Mouse (Mus musculus) A20 (cell line): ENCODE measurements around the gene Ubtd2.
"Not testable (repeated sequence)": the region's sequence is repeated elsewhere in the genome, so short reads cannot be mapped to it uniquely, and the experiment has no call there.

Experiments
- DNase-seq: peaks from one replicate; pipeline ENCODE4 v3.0.0-alpha.2; 2011; ENCODE audit warnings: low read depth, low spot score

The Ubtd2 gene

DNA sequence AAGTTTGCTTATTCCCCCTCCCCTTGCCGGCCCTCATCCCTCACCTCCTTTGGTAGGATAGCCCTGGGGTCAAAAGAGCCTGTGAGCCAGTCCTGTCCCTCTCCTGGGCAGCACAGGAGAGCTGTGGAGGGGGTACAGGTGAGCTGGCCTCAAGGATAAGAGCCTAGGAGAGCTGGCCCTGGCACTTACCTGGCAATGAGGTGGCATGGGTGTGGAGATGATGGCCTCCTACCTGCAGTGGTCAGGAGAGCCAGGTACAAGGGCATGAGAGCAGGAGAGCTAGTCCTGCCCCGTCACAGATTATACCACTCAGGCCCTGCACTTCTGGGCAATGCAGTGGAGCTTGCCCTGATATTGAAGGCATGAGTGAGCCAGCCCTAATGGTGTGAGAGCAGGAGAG, 9.1 kb downstream of the Ubtd2 start:
- no peak for DNase-seq

DNA sequence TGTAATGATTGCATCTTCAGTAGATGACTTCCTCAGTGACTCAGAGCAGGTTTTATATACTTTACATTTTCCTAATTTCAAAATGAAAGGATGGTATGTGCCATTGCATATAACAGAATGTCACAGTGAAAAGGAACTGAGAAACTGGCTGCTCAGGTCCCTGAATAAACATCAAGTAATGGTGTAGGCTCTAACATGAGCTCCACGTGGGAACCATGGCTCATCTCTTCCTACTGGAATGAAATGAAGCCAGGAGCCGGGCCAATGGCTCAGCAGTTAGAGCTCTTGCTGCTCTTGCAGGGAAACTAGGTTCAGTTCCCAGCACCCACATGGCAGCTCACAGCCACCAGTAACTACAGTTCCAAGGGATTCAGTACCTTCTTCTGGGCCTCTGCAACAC, 16.8 kb downstream of the Ubtd2 start:
- no peak for DNase-seq

DNA sequence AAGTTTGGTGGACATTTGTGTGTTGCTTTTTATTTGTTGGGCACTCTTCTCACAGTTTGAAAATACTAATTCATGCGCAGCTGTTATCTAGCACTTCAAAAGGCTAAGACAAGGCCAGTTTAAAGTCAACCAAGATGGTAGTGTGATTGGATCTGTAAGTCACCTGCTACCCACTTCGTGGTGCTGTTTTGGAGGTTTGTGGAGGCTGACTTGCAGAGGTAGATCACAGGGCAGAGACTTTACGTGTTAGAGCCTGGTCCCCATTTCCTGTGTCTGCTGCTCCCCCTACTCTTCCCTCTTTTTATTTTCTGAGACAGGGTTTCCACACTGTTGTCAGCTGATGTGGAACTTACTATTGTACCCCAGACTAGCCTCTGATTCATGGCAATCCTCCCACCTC, 19.6 kb downstream of the Ubtd2 start:
- no peak for DNase-seq

DNA sequence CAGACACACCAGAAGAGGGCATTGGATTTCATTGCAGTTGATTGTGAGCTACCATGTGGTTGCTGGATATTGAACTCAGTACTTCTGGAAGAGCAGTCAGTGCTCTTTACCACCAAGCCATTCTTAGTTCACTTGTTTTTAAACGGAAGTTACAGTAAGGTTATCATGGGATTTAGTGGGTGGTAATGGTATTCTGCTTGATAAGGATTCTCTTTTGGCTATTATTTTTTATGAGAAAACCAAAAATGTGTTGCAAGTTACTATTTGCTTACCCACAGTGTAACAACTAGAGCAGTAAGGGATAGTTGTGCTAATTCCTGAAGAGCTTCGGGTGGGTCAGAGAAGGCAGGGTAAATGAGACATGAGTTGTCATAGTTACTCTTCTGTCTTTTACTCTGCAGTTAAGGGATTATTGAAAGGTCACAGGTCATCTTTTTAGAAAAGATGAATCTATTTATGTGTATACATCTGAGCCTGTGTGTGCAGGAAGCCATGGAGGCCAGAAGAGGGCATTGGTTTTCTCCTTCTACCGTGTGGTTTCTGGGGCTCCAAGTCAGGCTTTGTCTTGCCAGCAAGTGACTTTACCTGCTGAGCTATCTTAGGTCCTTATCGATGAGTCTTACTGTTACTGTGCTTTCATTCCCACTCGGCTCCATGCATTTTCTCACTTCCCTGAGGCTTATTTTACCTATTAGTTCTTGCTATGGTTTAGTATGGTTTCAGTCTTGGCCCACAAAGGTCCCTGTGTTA, 20.5 kb downstream of the Ubtd2 start:
- peak; percentile 30 for DNase-seq

DNA sequence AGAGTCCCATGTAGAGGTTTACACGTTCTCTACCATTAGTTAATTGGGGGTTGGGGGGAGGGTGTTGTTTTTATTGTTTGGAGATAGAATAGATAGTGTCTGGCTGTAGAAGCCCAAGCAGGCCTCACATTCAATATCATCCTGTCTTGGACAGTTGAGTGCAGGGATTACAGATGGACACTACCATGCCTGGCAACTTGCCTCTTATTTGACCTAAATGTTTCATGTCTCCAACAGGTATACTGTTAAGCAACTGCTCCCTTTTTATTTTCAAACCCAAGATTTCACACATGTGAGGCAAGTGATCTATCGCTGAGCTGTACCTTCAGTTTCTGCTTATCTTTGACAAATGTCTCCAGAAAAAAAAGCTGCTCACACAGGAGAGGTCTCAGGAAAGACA, 26.4 kb downstream of the Ubtd2 start:
- no peak for DNase-seq

- DNase-seq: no peak
These were observed 30.1 kb downstream of the Ubtd2 start for GRCm38 (mm10) chr11:32485290-32485689.

DNA sequence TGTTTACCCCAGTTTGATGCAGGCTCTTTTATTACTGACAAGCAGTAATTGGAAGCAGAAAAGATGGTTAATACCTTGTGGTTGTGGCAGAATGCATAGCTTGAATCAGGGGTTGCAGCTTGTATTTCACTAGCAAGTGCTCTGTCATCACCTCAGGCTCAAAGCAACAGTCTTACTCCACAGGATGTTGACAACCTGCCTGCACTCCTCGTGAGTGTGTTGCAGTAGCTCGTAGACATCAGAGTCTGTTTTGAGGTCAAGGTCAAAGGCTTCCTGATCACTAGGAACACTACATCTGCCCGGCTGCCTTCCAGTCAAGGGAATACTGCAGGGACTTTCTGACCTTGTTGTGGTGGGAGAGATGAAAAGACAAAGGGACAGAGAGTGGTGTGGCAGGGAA, 31.5 kb downstream of the Ubtd2 start:
- no peak for DNase-seq

- DNase-seq: peak; percentile 46
These were observed 32.3 kb downstream of the Ubtd2 start for GRCm38 (mm10) chr11:32487501-32487900.

GRCm38 (mm10) chr11:32488344-32488743, 33.2 kb downstream of the Ubtd2 start:
- DNase-seq: no peak

GRCm38 (mm10) chr11:32488808-32489670, 33.9 kb downstream of the Ubtd2 start:
- DNase-seq: peak; percentile 71

DNA sequence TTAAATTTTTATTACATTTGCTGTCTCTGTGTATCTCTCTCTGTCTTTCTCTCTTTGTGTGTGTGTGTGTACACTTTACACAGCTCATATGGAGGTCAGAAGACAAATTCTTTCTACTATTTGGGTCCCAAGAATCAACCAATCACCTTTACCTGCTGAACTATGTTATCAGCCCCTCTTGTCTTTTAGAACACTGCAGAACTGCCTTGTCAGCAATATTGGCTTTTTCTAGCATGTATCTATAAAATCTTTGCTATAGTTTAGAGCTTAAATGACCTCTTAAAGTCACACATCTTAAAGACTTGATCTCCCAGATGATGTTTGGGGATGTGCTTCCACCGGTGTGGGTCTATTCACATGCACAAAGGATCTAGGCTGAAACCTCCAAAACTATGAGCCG, 35.9 kb downstream of the Ubtd2 start:
- no peak for DNase-seq

- DNase-seq: no peak
These were observed 38.1 kb downstream of the Ubtd2 start for GRCm38 (mm10) chr11:32493312-32493711.

DNA sequence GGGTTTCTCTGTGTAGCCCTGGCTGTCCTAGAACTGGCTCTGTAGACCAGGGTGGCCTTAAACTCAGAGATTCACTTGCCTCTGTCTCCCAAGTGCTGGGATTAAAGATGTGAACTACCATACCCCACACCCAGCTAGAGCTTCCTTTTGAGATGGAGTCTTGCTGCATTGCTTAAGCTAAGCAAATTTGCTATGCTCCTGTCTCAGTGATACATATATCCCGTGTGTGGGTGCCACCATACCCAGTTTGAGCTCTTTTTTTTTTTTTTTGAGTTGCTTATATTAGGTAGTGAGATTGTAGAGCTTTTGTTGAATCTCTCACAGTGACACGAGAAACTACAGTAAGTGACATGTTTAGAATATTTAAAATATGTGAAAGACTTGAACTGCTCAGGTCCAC, 40.1 kb downstream of the Ubtd2 start:
- DNase-seq: no peak

- DNase-seq: no peak
These were observed 43.8 kb downstream of the Ubtd2 start for GRCm38 (mm10) chr11:32498757-32499535.

DNA sequence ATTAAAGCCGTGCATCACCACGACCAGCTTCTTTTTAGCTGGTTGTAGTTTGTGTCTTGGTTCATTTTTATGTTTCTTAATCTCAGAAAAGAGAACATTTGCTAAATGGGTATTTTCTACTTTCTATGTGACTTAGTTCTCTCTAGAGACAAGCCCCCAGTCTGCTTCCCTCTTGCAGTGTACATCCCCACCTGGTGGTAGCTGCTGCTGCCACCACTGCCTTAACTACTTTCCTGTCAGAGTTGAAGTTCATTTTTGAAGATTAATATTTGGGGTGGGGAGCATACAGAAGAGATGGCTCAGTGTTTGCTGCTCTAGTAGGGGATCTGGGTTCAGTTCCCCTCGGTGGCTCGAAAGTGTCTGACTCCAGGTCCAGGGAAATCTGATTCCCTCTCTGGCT, 44.8 kb downstream of the Ubtd2 start:
- peak; percentile 37 for DNase-seq

GRCm38 (mm10) chr11:32503711-32504110, 48.5 kb downstream of the Ubtd2 start:
- DNase-seq: no peak

DNA sequence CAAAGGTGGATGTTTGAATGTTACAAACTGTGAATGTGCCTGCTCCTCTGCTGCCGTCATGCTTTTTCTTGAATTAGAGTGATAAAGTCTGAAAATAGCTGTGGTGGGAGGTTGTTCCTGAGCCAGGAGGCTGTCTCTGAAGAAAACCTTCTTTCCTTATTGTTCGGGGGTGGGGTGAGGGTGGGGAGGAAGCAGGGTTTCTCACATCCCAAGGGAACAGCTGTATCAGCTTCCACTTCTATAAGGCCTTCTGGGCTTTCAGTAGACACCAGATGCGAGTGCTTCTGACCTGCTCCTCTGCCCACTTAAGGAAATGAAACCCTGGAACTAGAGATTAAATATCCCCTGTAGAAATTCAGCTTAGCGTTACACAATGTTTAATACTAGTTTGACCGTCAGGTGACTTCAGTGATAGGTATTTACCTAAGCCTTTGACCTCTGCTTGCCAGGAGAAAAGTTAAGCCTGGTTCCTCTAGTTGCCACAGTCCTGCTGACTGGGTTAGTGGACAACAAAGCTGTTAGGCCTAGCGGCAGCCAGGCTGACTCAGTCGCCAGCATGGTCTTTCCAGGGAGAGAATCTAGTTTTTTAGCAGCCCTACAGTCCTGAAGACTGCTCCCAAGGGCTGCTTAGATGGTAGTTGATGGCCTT, 50.0 kb downstream of the Ubtd2 start:
- DNase-seq: peak; percentile 46

DNA sequence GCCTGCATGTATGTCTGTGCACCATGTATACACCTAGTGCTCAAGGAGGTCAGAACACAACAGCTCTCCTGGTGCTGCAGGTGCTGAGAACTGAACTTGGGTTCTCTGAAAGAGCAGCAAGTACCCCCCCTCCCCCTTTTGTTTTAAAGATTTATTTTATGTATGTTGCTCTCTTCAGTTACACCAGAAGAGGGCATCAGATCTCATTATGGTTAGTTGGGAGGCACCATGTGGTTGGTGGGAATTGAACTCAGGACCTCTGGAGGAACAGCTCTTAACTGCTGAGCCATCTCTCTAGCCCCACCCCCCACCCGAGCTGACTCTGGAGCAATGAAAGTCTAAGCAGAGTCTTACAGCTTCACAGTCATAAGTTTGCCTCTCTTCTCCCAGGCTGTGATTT, 55.8 kb downstream of the Ubtd2 start:
- peak; percentile 33 for DNase-seq

- not testable (repeated sequence) for DNase-seq
These were observed 59.7 kb downstream of the Ubtd2 start for GRCm38 (mm10) chr11:32514853-32515252.

DNA sequence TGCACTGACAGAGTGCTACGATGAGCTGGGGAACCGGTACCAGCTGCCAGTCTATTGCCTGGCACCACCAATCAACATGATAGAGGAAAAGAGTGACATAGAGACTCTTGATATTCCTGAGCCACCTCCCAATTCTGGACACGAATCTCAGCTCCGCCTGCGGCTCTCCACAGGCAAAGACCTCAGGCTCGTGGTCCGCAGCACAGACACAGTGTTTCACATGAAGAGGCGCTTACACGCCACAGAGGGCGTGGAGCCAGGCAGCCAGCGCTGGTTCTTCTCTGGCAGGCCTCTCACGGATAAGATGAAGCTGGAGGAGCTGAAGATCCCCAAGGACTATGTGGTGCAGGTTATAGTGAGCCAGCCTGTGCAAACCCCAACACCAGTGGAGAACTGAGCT, 60.9 kb downstream of the Ubtd2 start:
- no peak for DNase-seq

DNA sequence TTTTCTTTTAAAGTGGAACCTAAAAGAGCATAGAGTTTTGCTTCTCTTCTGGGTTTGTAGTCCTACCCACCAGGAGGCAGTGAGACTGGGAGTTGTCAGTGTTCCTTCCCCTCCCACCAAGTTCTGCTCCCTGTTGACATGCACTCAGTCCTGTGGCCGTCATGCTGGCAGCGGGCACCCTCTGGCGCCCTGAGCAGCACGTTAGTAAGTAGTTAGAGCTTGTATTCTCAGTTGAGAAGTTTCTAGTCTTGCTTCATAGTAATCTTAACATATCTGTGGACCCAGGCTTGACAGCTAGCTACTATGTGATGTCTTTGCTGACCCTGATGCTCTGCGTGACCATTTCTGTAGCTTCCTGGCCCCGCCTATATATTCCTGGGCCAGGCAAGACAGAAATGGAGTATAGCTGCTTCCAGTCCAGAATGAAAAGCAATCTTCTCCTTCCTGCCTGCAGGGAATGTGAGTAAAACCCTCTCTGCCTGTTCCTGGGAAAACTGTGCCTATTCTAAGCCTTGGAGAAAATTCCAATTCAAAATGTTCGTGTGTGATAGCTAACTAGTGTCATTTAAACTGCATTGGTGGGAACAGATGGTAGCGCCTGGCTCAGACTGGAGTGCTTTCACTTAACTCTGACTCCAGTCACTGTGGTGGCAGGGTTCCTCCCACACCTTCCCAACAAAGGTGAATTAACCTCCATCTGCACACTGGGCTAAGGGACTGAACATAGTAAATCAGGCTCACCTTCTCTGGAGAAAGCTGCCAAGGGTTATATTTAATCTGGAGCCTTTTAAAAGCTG, 61.9 kb downstream of the Ubtd2 start:
- no peak for DNase-seq
